Mouse (Mus musculus): Measurements from ENCODE around the gene Mpo. TPM values are rescaled to one million over a fixed set of nuclear protein-coding genes. Genes with fewer than 3 reads are reported as not detected.

The Mpo gene
- not detected for total RNA-seq (2021)
- long read RNA-seq, experiment 1 = 0 reads
- long read RNA-seq, experiment 2 = 0 reads

GRCm38 (mm10) chr11:87793460-87793859 lies at the start of gene Mpo:
TSS of gene Mpo (plus strand) at chr11:87793581.
- DNase-seq (ENCODE audit: low spot score in 2 of 2) = no peak
- intact Hi-C loops (cut with DNase I) = no loop called here

DNA sequence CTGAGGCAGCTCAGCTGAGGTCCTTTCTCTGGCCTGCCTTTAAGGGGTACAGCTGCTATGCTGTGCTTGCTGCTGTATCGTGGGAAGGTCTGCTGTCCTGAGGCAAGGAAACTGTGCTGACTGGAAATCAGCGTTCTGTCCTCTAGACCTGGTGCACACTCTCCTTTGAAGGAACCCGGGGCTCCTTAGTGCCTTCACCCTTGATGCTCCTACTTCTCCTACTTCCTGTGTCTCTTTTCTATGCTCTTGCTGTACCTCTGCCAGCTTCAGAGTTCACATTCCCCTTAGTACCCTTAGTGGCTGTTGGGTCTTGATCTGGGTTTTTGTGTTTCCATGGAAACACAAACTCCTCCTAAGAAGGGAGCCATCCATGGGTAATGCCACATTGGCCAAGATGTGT lies 49.7 kb upstream of the Mpo start:
- no peak for DNase-seq (ENCODE audit: low spot score in 2 of 2)
- intact Hi-C loops (cut with DNase I) = no loop called here

GRCm38 (mm10) chr11:87744964-87745363 lies 48.4 kb upstream of the Mpo start:
- no peak for DNase-seq (ENCODE audit: low spot score in 2 of 2)
- intact Hi-C loops (cut with DNase I) = no loop called here

- intact Hi-C loops (cut with DNase I) = no loop called here
Measured at GRCm38 (mm10) chr11:87745632-87746555, 47.5 kb upstream of the Mpo start.

GRCm38 (mm10) chr11:87747312-87747711 lies 46.1 kb upstream of the Mpo start:
- DNase-seq (ENCODE audit: low spot score in 2 of 2) = no peak
- intact Hi-C loops (cut with DNase I) = no loop called here

More at GRCm38 (mm10) chr11:87745632-87746555, 47.5 kb upstream of the Mpo start:
- no peak for DNase-seq (ENCODE audit: low spot score in 2 of 2)

GRCm38 (mm10) chr11:87747716-87748115 lies 45.7 kb upstream of the Mpo start:
- DNase-seq (ENCODE audit: low spot score in 2 of 2) = no peak
- intact Hi-C loops (cut with DNase I) = no loop called here

DNA sequence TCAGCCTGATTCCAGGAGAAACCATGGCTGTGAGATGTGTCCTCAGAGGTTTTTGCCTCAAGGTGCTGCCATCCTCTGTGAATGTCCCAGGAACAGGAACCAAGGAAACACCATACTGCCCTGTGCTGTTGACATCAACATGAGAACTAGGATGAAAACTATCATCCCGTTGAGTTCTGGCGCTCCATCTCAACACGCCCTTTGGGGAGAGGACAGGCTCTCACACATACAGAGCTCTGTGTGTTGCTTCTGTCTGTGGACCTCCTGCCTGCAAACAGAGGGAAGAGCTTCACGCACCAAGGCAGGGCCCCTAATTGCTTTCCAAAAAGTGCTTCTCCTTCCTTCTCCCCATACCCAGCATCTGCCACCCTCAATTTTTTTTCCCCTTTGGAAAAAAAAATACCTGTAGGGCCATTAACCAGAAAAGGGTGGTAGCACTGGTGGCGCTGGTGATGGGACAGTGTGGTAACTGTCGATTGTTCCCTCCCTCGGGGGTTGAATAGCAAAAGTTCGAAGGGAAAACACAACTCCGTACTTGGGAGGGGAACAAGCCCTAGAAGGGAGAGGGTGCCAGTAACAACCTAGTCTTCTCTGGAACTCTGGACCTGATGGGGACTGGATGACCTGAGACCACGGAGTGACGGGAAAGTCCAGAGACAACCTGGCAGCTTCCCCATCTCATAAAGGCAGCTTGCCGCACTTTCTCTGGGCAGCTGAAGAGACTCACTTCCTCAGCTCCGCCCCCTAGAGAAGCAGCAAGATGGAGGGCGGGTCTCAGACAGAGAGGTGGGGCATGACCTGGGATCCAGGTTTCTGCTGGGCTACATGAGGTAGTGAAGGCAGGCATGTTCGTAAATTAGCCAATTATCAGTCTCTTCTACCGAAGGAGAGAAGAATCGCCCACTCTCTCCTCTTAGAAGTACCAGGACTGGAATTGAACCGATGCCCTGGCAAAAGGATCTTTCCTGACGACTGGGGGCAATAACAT lies 45.0 kb upstream of the Mpo start:
- intact Hi-C loops (cut with DNase I) = no loop called here

DNA sequence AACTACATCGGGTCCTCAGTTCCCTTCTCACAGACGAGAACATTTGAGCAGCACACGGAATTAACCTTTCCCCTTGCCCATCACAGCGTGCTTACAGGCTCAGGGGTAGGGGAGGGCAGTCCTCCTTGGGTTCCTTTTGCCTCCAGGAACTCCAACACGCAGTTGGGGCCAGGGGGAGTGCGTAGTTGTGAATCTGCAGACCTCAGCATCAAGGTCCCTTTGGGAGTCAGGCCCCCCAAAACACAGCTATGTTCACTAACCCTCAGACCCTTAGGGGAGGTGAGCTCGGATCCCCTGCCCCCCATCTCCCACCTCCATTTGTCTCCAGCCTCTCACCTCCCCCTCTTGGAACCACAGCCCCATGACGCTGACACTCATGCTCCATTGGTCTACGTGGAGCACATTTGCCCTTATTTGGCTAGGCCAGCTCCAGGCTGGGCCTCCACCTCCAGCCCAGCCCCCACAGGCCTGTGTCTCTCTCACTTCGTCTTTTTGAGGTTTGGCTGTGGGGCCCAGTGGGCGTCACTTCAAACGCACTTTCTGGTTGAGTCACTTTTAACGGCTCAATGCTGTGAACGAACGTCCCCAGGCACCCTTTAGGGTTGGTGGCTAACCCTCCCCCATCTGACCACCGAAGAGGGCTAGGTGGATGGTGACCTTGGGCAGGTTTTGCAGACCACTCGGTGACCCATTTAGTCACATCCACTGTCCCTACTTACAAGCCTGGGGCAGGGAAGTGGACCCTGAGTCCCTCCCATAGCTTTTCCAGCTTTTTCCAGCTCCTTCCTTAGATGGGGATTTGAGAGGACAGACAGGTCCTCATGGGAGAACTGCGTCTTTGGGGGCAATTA lies 44.0 kb upstream of the Mpo start:
- DNase-seq (ENCODE audit: low spot score in 2 of 2) = peak; percentile 44 to 73
- intact Hi-C loops (cut with DNase I) = no loop called here

More for the DNA sequence above, 45.0 kb upstream of the Mpo start:
- no peak for DNase-seq (ENCODE audit: low spot score in 2 of 2)

DNA sequence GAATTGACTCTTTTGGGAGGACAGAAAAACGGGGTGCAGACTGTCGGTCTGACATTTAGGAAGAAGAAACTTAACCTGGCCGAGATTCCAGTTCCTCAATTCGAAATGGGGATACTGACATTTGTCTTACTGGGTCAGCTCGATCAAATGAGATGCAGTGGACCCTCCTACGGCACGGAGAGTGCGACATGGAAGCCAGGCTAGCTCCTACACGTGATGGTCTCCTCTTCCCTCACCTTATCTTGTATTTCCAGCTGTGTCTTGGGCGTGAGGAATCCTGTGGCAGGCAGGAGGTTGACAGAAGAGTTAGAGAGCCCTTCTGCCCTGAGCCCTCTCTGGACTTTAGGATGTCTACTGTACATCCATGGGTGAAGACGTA lies 43.3 kb upstream of the Mpo start:
- intact Hi-C loops (cut with DNase I) = no loop called here
- no peak for DNase-seq (ENCODE audit: low spot score in 2 of 2)

DNA sequence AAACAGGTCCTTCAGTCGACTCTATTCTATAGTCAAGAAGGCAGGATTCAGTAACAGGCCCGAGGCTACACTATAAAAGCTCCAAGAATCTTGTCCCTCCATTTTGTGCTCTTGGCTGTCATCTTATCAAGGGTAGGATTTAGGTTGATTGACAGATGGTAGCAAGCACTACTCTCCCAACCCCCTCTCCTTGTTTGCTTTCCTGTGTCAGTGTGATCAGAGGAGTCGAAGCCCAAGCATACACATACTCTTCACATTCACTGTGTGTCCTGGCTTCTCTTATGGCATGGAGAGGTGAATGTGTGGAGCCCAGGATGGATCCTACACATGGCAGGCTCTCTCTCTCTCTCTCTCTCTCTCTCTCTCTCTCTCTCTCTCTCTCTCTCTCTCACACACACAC lies 42.9 kb upstream of the Mpo start:
- intact Hi-C loops (cut with DNase I) = no loop called here
- no peak for DNase-seq (ENCODE audit: low spot score in 2 of 2)

GRCm38 (mm10) chr11:87751031-87751430 lies 42.4 kb upstream of the Mpo start:
- intact Hi-C loops (cut with DNase I) = no loop called here
- DNase-seq (ENCODE audit: low spot score in 2 of 2) = no peak

DNA sequence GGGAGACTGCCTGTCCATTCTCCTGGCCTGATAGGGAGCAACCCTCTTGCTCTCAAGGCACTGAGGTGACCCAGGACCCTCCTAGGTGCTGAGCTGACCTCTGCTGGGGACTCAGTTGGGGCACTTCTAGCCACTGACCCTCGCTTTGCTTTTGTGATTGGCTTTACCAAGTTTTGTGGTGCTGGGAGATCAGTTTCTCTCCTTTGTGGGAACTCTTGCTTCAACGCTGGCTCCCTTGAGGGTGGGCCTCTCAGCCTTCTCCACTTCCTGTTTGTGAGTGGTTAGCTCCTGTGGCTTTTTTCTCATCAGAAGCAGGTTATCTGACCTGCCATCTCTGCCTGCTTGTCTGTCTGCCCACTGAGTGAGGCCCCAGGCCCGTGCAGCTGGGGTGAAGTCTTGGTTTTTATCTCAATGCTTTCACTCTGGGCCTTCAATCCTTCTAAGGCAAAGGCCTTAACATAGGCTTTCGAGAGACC lies 41.9 kb upstream of the Mpo start:
- intact Hi-C loops (cut with DNase I) = no loop called here

GRCm38 (mm10) chr11:87752307-87752706 lies 41.1 kb upstream of the Mpo start:
- intact Hi-C loops (cut with DNase I) = no loop called here
- no peak for DNase-seq (ENCODE audit: low spot score in 2 of 2)

More for the DNA sequence above, 41.9 kb upstream of the Mpo start:
- no peak for DNase-seq (ENCODE audit: low spot score in 2 of 2)

- no peak for DNase-seq (ENCODE audit: low spot score in 2 of 2)
- intact Hi-C loops (cut with DNase I) = no loop called here
Measured at GRCm38 (mm10) chr11:87753255-87753654, 40.1 kb upstream of the Mpo start.

- DNase-seq (ENCODE audit: low spot score in 2 of 2) = no peak
- intact Hi-C loops (cut with DNase I) = no loop called here
Measured at GRCm38 (mm10) chr11:87753891-87754501, 39.4 kb upstream of the Mpo start.

GRCm38 (mm10) chr11:87754603-87755002 lies 38.8 kb upstream of the Mpo start:
- intact Hi-C loops (cut with DNase I) = no loop called here
- no peak for DNase-seq (ENCODE audit: low spot score in 2 of 2)

- intact Hi-C loops (cut with DNase I) = no loop called here
- peak; percentile 60 to 67 for DNase-seq (ENCODE audit: low spot score in 2 of 2)
Measured at GRCm38 (mm10) chr11:87755360-87756017, 37.9 kb upstream of the Mpo start.

DNA sequence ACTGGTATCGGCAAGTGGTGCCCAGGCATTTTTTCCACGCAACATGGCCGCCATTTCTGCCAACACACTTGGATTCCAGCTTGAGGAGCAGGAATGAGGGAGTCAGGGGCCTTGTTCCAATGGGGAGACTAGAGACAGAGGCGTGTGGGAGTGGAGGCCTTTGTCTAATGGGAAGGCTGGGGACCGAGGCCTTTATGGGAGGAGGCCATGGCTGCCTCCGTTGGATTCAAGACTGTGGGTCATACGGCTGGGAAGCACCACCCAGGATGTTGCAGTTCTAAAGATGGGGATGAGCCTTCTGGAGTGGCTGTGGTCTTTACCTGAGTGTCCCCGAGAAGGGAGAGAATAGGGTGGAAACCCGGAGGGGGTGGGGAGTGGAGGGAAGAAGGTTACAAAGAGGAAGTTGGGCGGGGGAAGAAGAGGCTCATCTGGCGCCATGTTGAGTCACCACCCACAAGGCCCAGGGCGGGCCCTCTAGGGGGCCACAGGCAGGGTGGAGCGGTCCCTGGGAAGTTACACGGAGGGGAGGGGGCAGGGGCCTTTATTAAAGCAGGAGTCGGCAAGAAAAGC lies 37.0 kb upstream of the Mpo start:
- intact Hi-C loops (cut with DNase I) = no loop called here
- DNase-seq (ENCODE audit: low spot score in 2 of 2) = no peak

Data from left cerebral cortex, postnatal 14 days (tissue).